Mouse (Mus musculus) erythroblast, embryonic 14.5 days (primary cell): ENCODE data around the gene Tmem128.

Experiments
- GATA1 ChIP-seq: IDR thresholded peaks from 2 replicates; pipeline ENCODE4 v1.6.1; 2012; ENCODE audit warnings: low read length, inconsistent platforms, mixed read lengths
- TAL1 ChIP-seq: IDR thresholded peaks from 3 replicates; pipeline ENCODE4 v1.6.1; 2012; ENCODE audit warnings: low read length, inconsistent platforms, mixed read lengths

DNA sequence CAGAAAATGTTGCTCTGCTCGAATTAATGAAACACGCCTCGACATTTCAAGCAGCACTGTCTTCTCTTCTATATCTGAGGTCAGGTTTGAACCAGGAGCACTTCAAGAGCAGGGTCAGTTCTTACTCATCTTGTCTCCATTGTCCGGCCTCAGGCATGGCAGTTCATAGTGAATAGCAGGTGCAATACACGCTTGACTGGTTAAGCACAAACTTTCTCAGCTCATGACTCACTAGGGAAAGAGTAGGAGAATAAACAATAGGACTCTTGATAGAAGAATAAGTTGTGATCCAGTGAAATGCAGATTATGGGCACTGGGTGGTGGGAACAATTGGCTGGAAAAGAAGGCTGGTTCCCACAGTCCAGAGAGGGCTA, 1.2 kb upstream of the Tmem128 start:
- TF ChIP-seq GATA1 (no peak), TAL1 (no peak)
